Mouse (Mus musculus): ENCODE measurements around the gene 4930470P17Rik.

Gene 4930470P17Rik

GRCm38 (mm10) chr2:170543625-170544024, 58.2 kb downstream of the 4930470P17Rik start:
- CTCF ChIA-PET, result no interaction called here
- POLR2A ChIA-PET, result interaction anchor here in 2 of 4 experiments (0.6 to 0.9 kb wide), 3 partner anchors 14 to 154 kb away, joined by 3 read pairs; no protein-coding TSS in a partner anchor

GRCm38 (mm10) chr2:170539211-170539610, 62.6 kb downstream of the 4930470P17Rik start:
- ChIA-PET POLR2A (interaction anchor here in 3 of 4 experiments (0.5 to 2.5 kb wide), 5 partner anchors 9 to 250 kb away, joined by 3 to 11 read pairs (median 5); no protein-coding TSS in a partner anchor), CTCF (interaction anchor here in 3 of 4 experiments (0.5 to 1.1 kb wide), 4 partner anchors 9 to 340 kb away, joined by 3 to 8 read pairs (median 3); no protein-coding TSS in a partner anchor)

- CTCF ChIA-PET, result interaction anchor here in 2 of 4 experiments (0.6 to 0.8 kb wide), 2 partner anchors 12 to 62 kb away, joined by 3 to 6 read pairs; no protein-coding TSS in a partner anchor
- POLR2A ChIA-PET, result interaction anchor here in 2 of 4 experiments (1.4 to 1.6 kb wide), 2 partner anchors 10 to 21 kb away, joined by 3 to 11 read pairs; no protein-coding TSS in a partner anchor
Measured at GRCm38 (mm10) chr2:170535841-170536240, 66.0 kb downstream of the 4930470P17Rik start.

- POLR2A ChIA-PET, result interaction anchor here in 3 of 4 experiments (0.7 to 1.6 kb wide), 6 partner anchors 8 to 136 kb away, joined by 3 to 11 read pairs (median 4); no protein-coding TSS in a partner anchor
Measured at GRCm38 (mm10) chr2:170534803-170535174, 67.0 kb downstream of the 4930470P17Rik start.

GRCm38 (mm10) chr2:170534116-170534802, 67.6 kb downstream of the 4930470P17Rik start:
- CTCF ChIA-PET, result interaction anchor here in 1 of 4 experiments (0.9 kb wide), 1 partner anchor 60 kb away, joined by 3 read pairs; no protein-coding TSS in a partner anchor

More at GRCm38 (mm10) chr2:170534803-170535174, 67.0 kb downstream of the 4930470P17Rik start:
- CTCF ChIA-PET, result interaction anchor here in 1 of 4 experiments (0.9 kb wide), 1 partner anchor 60 kb away, joined by 3 read pairs; no protein-coding TSS in a partner anchor

GRCm38 (mm10) chr2:170530256-170530655, 71.6 kb downstream of the 4930470P17Rik start:
- CTCF ChIA-PET, result interaction anchor here in 3 of 4 experiments (0.7 to 2.6 kb wide), 11 partner anchors 9 to 330 kb away, joined by 3 to 12 read pairs (median 4); partner anchors contain the start of gene 4930470P17Rik (in 2 of the 3)
- POLR2A ChIA-PET, result interaction anchor here in 3 of 4 experiments (0.5 to 4.6 kb wide), 26 partner anchors 9 to 1691 kb away, joined by 3 to 26 read pairs (median 4); no protein-coding TSS in a partner anchor

More at GRCm38 (mm10) chr2:170534116-170534802, 67.6 kb downstream of the 4930470P17Rik start:
- POLR2A ChIA-PET, result interaction anchor here in 3 of 4 experiments (0.6 to 1.6 kb wide), 7 partner anchors 8 to 137 kb away, joined by 3 to 11 read pairs (median 4); no protein-coding TSS in a partner anchor

- CTCF ChIA-PET, result interaction anchor here (0.5 to 2.6 kb wide), 13 partner anchors 8 to 331 kb away, joined by 3 to 12 read pairs (median 4); partner anchors contain the start of gene 4930470P17Rik (in 2 of the 4)
- POLR2A ChIA-PET, result interaction anchor here (0.6 to 4.6 kb wide), 28 partner anchors 9 to 1692 kb away, joined by 3 to 26 read pairs (median 4); no protein-coding TSS in a partner anchor
Measured at GRCm38 (mm10) chr2:170529766-170530165, 72.1 kb downstream of the 4930470P17Rik start.

Measured in embryonic stem cell, embryonic (primary cell).